Mouse (Mus musculus) lung, postnatal 4 days (tissue): Measurements from ENCODE around the gene Robo2.
A peak's percentile ranks its signal among the peaks of the same experiment; 100 is the strongest.
"Not testable (repeated sequence)": the region's sequence is repeated elsewhere in the genome, so short reads cannot be mapped to it uniquely, and the experiment has no call there.

Experiments used
- DNase-seq, 2 experiments: peaks; one replicate each; pipeline ENCODE4 v3.0.0; 2021

The Robo2 gene

DNA sequence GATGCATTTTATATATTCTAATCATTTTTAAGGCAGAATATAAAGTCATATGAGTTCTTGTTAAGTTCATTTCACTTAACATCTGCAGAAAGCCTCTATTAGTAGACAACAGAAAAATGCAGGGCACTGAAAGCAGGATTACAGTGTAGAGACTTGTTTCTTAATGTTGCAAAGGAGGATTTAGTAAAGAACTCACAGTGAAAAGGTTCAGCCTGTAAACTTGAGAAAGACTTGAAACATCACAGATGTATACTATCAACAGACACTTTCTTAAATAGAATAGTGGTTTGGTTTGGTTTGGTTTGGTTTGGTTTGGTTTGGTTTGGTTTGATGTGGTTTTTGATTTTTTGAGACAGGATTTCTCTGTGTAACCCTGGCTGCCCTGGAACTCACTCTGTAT is 349.7 kb downstream of the Robo2 start:
- no peak for DNase-seq

DNA sequence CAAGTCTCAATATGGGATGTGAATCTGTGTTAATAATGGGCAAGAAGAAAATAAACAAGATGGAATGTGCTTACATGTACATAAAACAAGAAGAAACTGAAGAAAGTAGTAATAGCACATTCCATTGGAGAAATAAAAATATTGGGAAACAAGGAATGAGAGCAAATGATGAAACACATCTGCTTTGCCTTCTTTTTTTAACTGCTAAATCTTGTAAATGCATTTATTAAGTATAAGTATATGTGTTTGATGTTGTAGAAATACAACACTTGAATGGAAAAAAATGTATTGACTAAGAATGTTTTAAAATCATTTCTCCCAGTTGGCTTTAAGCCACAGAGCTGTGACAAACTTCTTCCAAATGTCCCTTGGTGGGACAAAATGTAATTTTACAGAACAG is 350.1 kb downstream of the Robo2 start:
- DNase-seq, result no peak

DNA sequence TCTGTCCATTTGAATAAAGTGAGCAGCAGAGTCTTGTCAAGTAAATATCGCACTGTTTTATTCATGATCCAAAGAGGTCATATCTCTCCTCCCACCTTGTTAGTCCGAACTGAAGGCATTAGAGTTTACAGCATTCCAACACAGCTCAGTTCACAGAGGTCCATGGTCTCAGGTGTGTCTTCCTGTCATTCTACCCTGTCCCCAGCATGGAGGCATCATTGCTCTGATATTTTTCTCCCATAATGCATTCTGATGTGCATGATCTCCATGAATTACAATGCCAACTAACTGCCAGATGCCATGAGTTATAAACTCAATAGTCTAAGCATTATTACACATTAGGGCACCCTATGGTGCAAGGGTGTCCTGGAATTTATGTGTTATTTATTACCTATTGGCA is 354.7 kb downstream of the Robo2 start:
- no peak for DNase-seq

DNA sequence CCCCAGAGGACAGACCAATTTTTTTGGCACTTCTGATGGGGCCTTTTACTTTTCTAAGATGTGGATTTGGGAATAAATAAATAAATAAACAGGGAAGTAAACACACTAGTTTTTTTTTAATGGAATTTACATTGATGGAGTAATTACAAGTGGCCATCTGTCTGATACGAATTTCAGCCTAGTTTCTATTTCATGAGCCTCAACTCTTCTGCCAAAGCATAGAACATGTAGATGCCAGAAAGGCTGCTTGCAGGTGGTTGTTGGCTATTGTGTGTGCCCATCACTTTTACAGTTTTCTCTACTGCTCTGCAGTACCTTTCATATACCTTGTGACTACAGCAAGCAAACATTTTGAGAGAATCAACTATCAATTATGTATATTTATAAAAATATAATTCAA is 355.4 kb downstream of the Robo2 start:
- DNase-seq, result no peak

DNA sequence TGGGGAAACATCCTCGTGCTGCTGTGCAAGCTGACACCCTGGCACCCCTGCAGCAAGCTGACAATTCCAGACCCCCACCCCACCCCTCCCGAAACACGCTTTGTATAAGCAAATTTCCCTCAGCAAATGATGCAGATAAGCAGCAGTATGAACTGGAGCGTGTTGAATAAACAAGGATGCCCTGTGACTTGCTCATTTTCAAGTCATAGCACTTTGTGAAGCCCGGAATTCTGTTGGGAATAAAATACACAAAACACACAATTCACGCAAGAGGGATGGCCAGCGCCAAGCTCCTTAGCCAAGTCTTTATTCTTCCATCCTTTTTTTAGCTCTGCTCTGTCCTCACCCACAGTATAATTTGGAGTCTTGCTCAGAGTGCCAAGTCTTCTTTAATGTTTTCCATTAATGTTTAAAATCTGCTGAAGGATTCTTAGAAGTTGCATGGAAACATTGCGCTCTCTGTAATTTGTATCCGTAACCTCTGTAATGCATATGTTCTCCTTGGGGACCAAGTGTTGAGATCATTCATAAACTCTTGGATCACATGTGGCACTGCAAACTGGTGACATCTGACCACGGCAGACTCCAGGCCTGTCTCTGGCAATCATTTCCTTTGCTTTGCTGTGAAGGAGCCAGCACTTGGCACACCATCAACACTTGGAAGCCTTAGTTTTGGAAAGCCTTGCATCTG is 356.4 kb downstream of the Robo2 start:
- peak; percentile 50 to 80 for DNase-seq

DNA sequence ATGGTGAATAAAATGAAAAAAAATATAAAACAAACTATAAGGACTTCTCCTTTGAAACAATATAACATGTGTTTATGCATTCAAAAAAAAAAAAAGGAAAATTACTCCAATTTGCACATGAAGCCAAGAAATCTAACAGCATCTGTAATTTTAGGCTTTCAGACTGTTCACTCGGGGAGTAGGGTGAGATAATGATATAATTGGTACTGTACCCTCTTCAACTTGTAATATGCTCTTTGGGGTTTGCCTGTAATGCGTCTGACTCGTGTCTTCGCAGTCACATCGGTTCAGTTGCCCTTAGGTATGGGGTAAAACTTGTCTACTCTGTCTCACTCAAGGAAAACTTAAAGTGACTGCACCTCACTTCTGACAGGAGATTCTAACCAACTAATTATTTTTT is 362.2 kb downstream of the Robo2 start:
- DNase-seq, result no peak

DNA sequence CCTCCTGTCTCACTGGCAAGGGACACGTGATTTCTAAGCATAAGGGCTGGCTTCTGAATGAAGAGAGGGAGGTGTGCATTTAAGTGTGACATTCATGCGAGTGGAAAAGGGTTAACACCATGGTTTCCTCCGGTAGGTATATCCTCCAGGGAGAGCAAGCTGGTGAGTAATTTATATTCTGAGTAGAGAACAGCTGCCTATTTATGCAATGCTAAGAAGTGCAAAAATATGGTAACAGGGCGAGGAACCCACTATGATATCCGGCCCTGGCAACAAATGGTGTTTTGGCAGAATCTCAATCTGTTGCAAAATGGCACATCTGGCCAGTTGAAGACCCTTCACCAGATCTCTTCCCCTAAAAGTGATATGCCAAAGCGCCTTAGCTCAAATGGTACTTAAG is 362.6 kb downstream of the Robo2 start:
- DNase-seq, result no peak

DNA sequence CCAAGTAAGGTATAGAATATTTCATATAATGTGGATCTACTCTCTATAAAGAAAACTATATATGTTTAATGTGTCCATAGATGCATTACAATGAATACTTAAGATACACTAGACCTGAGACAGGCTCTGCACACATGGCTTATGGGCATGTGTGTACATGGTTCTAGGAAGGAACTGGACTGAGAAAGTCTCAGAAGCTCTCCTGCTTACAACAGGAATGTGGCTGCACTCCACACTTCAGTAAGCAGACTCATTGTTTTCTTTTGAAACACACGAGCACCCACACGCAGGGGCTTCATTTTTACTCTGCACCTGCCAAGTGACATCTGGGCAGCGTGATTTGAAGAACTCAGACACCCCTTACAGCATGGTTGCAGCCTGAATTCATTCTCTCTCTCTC is 364.4 kb downstream of the Robo2 start:
- no peak for DNase-seq

DNA sequence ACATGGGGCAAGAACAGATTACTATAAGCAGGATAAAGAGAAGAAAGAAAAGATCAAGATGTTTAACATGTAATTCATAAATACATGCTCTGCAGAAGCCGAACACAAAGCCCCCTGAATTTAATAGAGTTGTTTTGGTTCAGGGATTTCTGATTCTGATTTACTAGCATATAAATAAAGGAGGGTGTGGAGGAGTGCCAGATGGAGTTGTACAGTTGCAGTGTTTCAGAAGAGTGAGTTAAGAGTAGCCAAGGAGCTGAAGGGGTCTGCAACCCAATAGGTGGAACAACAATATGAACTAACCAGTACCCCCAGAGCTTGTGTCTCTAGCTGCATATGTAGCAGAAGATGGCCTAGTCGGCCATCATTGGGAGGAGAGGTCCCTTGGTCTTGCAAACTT is 370.8 kb downstream of the Robo2 start:
- DNase-seq, result not testable (repeated sequence)

DNA sequence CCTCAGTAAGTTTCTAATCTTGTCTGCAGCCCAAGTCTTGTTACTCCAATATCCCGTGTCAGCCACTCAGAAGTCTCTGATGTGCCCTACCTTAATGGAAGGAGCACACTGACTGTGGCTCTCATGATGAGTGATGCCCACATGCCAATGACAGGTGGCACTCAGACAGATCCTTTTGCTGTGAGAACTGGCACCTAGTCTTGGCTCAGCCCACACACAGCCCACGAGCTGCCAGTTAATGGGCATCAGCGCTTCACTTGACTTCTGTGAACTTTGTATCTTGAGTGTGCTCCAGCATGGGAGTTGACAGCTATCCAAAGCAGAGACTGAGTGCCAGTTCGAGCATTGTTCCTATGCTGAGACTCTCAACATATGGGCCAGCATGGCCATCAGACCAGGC is 383.8 kb downstream of the Robo2 start:
- no peak for DNase-seq

DNA sequence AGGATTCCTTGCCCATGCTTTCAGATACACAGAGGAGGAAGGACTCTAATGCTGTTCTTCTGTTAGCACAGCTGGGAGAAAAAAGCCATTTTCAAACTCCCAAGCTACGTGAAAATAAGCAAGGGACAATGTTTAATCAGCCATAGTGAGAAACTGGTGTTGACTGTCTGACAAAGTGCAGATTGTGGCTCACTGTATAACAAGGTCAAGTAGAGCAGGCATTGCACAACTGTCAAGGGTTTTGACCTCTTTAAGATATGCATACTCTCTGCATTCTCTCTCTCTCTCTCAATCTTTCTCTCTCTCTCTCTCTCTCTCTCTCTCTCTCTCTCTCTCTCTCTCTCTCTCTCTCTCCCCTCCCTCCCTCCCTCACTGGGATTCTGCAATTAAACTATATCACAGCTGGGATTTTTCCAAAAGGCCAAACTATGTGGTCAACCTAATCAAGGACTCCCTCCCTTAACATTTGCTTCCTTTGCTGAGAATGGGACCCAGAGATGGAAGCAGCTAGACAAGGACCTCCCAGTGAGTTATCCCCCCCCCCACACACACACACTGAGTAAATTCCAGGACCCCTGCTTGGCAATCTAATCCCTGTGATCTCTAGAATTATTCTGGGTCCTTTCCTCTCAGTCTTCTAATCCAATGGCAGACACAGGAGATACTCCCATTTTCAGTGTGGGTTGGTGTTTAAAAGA is 389.2 kb downstream of the Robo2 start:
- no peak for DNase-seq

DNA sequence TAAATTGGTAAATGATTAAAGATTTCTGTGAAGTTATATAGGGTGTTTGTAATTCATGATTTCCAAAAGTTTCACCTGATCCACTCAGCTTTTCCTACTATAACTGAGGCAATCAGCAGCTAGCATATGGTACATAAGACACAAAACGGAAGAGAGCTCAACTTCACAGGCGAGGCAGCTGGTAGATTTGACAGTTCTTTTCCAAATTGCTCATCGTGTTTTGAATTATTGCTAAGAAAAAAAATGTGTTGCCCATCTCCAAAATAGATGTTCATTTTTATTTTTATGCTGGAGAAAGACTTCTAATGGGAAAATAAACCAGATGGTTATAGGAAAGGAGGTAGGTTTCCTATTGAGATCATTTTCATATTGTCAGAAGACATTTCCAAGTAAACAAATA is 405.9 kb downstream of the Robo2 start:
- no peak for DNase-seq

DNA sequence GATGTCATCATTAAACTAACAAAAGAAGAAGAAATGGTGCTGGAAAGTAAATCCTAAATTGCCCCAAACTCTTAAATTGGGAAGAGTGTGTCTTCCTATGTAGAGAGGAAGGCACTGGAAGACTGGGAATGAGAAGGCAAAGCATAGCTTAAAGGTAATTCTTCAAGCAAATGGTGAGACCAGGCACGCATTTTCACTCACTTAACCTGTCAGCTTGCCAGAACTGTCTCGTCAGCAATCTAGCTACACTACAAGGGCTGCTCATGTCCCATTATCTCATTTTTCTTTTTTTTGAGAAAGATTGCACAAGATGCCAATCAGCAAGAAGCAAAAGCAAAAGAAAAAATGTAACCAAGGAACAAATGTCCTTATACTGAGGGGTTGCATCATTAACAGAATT is 410.3 kb downstream of the Robo2 start:
- no peak for DNase-seq

DNA sequence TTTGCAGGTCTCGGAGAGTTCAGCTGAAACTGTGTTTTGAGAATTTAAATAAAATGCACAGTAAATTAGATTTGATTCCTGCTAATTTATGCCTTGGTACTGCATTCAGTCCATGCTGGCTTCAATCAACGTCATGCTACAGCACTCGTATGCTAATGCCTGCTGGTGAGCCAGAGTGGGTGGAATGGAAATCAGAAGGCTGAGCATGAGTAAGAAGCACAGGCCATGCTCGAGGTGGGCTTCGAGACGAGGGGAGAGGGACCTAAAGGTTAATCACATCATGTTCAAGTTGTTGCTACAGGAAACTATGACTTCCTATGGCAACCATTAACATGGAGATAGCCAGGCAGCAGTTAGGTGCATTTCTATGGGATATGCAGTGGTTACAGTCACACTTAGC is 420.4 kb downstream of the Robo2 start:
- DNase-seq, result no peak

DNA sequence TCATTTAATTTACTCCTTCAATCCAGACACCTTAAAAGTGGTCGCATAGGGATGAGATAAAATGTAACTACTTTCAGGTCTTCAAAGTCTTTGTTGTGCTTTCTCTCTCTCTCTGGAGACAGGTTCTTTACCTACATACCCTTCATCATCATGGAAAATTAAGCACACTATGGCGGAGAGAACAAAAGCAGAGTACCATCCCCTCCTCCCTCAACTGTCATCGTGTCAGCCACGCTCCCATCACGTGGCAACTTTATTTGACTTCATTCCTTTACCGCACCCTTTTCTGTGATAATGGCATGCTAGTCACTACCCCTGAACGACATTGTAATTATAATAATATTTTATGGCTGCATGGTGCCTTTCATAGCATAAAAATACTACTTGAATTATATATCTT is 442.1 kb downstream of the Robo2 start:
- DNase-seq, result no peak

DNA sequence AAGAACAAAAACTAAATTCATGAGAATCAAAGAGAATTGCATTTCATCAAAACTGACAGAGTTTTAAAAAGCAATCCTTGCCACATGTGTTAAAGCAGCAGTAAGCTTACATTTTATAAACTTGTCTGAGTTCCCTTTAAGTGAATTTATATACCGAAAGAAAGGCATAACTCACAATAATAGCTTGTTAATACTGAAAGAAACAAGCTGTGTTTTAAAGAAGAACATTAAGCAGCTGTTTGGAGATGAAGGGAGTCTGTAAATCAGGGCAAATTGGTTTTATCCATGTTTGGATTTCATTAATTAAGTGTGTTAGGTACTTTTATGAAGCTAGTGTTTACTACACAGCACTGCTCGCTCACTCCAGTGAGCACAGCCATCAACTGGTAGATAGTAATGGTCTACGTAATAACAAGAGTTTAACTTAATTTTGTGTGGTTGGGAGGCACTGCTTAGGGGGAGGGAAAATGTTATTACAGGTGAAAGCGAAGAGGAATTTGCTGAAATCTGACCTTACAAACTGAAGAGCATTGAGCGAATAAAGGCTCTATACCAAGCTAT is 447.2 kb downstream of the Robo2 start:
- DNase-seq, result no peak

DNA sequence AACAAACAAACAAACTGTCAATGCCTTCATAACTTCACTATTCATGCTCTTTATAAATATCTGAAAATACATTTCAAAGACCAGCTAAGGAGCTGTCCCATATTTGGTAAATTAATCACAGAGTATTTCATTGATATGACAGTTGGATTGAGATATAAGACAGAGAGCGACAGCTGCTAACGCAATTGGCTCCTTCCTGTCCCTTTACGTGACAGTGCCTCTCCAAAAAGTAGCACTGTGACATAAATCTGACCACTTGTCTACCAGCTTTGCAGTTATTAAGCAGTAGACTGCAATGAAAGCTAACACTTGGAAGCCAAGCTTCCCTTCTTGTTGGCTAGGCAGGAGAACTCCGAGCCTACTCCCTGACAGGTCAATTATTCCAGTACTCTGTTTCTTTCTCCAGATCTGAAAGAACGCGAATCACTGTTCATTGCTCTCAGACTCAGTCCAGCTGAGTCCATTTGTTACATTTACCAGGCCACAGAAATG is 452.1 kb downstream of the Robo2 start:
- DNase-seq, result no peak

DNA sequence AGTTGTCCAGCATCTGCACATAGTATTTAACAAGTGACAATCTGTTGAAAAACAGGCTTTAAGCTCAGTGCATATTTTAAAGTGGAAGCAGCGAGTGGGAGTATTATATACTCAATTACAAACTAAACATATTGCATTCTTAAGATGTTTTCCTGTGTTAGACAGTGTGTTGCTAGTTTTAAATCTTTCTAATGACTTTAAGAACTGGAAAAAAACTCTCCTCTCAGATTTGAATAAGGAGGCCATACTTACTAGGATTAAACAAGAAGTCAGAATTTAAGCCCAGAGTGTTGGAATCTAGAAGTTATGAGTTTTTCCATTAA is 453.1 kb downstream of the Robo2 start:
- DNase-seq, result no peak

DNA sequence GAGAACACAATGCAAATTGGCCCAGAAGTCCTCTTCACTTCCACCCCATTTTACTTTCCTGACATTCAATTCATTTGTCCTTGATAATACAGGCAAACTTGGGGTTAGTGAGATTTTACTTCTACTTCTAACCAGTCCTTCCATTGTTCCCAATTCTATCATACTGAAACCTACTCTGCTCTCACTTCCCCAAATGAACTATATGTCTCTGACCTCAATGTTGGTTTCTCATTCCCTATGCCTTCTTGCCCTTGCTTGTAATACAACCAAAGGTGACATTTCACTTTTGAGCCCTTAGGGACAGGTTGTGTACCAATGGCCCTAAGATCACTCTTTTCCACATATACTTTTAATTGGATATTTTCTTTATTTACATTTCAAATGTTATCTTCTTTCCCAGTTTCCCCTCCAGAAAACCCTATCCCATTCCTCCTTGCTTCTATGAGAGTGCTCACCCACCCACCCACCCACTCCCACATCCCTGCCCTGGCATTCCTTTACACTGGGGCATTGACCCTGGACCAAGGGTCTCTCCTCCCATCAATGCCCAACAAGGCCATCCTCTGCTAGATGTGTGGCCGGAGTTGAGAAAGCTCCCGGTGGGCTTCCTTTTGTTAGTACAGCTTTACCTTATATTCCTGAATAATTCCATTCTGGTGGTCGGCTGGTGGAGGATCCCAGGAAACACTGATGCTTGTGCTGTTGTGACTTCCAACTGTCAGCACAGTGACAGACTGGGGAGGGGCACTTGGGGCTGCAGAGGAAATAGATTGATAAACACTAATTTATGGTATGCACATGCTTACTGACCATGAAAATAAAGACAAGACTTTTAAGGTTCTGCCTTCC is 453.7 kb downstream of the Robo2 start:
- no peak for DNase-seq

DNA sequence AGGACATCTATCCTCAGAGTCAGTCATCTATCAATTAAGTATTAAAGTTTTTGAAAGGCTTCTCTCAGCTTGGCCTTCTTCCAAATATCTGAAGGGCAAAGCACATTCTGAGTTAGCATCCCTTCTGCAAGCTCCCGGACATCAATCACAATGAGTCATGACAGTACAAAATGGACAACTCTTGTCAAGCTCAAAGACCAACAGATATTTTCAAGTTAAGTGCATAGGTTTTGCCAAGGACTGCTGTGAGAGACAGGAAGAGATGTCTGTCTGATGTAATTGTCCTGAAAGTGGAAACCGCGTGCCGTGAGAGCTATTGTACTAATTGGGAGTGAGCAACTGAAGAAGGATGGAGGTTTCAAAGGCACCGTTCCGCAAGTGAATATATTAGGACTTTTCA is 465.5 kb downstream of the Robo2 start:
- no peak for DNase-seq

DNA sequence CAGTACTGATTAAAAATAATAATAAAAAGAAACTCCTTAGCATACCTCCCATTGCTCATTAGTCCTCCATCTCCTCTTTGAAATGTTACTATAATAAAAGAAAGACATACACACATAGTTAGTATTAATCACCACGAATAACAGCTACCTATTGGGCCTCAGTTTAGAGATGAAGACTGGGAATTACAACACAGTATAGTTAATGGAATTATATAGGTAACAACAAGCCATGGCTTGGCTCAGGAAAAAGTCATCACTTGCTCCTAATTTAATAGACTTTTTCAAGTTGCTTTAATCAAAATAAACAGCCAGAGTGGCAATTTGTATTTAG is 471.4 kb downstream of the Robo2 start:
- no peak for DNase-seq

DNA sequence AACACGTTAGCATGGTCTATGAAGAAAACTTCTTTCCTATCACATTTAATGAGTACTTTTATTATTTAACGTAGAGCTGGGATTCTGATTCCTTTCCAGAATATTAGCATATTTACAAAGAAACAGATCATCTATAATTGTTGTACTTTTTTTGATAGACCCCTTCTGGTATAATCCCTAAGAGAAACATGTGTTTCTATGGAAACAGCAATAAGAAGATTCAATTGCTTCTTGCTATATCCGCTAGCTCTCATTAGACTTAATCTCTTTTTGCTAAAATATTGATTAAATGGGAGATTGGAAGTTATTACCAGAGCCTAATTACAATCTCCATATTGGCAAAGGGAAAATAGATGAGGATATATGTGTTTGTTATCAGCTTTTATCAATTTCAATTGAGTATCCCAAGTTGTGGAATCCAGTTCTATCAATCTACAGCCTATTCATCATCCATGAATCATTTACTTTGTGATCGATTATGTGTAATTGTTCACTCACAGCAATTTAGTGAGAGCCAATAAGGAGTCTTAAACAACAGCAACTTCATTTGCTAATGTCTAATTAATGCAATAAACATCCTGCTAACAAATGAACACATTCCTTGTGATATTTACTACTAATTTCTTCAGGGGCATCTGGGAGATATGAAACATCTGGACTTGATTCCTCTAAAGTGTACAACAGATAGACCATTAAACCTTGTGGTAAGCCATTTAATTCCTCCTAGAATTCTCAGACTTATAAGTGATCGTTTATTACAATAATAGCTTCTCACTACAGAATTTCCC is 472.0 kb downstream of the Robo2 start:
- no peak for DNase-seq

DNA sequence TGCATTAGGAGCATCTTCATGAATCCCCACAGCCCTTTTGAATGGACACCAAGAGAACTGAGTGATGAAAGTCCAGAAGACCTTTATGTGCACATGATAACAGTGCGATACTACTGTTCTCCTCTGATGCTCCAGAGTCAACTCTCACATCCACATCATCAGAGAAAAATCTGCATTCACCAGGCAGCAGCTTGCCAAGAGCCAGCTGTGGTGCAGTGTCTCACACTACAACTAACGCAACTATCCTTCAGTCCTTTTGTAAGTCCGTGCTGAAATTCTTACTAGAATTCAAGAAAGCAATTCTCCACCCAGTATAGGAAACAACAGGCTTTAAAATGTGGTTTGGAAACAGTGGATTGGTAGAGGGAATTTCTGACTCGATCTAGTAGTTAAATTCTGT is 481.3 kb downstream of the Robo2 start:
- peak; percentile 13 to 64 for DNase-seq
